Comparison of ENCODE assay signal across 26 mouse cellular contexts in the genomic region with DNA sequence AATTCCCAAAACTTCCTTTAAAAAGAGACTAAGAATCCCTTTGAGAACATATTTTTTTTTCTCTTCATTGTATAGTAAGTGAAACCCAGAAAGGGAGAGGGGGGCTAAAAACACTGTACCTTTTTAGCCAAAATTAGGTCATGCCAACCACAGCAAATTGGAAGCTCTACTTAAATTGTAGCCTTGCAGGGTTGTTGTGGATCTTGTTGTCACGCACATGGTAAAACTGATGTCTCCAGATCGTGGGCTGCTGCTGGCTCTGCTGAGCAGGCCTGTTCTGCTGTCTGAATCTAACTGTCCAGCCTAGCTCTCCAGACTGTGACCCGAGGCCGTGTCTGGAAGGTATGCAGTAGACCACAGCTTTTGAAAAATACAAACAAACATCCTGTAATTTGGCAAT. TPM values are rescaled to one million over a fixed set of nuclear protein-coding genes. Genes with fewer than 3 reads are reported as not detected.
A peak's percentile ranks its signal among the peaks of the same experiment; 100 is the strongest.
DNase-seq lines count a peak whose midpoint lies in the region; ATAC-seq and TF ChIP-seq lines count a peak whose summit lies in the region.
"Had no signal": no experiment of that assay in that cellular context is flagged by ENCODE, and none has a peak within 500 bp of the region (broad histone marks: within the 10 kb centered on the region; RNA-seq: fewer than 3 reads in every experiment).

No protein-coding gene starts in this region.

- H3K36me3 ChIP-seq in heart, embryonic 14.5 days (ENCODE audit: control insufficient read depth, insufficient read depth, low read length) = no peaks in the 10 kb centered on the region
- H3K36me3 ChIP-seq: hindbrain, embryonic 13.5 days; limb, embryonic 13.5 days; lung, embryonic 15.5 days had no signal

- TF ChIP-seq CTCF in gastrocnemius, adult 2 months (IDR thresholded peaks at IDR 0.05) = no peak
- TF ChIP-seq CTCF in left cerebral cortex, adult 2 months (IDR thresholded peaks at IDR 0.05) = no peak

- H3K4me1 ChIP-seq in heart, embryonic 14.5 days (ENCODE audit: control insufficient read depth in 2 of 2, insufficient read depth in 2 of 2, low read length in 2 of 2) = peaks cover 4 to 16% of the 10 kb centered on the region in 2 experiments; a peak in 3 of 4 replicates
- H3K4me1 ChIP-seq: forebrain, embryonic 13.5 days; hindbrain, embryonic 13.5 days had no signal

- H3K27me3 ChIP-seq in heart, embryonic 14.5 days (ENCODE audit: control insufficient read depth, insufficient read depth, low read length) = no peaks in the 10 kb centered on the region
- H3K27me3 ChIP-seq: forebrain, embryonic 13.5 days; hindbrain, embryonic 13.5 days; limb, embryonic 13.5 days; lung, embryonic 15.5 days; Patski had no signal

- 43% methylated on average over 4 of the region's 4 CpGs for WGBS in heart, embryonic 14.5 days

- peak overlapping the region; percentile 30; the same call in 1 of the 2 replicates for H3K9ac ChIP-seq in heart, embryonic 14.5 days (ENCODE audit: low read length)
- H3K9ac ChIP-seq: forebrain, embryonic 13.5 days; hindbrain, embryonic 13.5 days; limb, embryonic 13.5 days; lung, embryonic 15.5 days had no signal

- no peak for DNase-seq in gastrocnemius, adult 2 months
- DNase-seq in gastrocnemius, adult 18-20 months (ENCODE audit: low spot score) = no peak
- DNase-seq in heart, postnatal 4 days = no peak
- no peak for DNase-seq in left cerebral cortex, adult 2 months (ENCODE audit: extremely low spot score in 1 of 2, low spot score in 2 of 2)
- no peak for DNase-seq in left cerebral cortex, postnatal 4 days
- DNase-seq: adrenal gland, postnatal 10 days; cerebellum, adult 18-20 months; cerebellum, postnatal 14 days; gastrocnemius, postnatal 36 days; kidney, adult 9 months; kidney, postnatal 14 days; layer of hippocampus, adult 9-11 months; midbrain, embryonic 14.5 days; retina, postnatal 1 day; right cerebral cortex, postnatal 14 days; thymus, postnatal 4 days had no signal

- no peak overlapping the region; the same call in 1 of the 2 replicates for H3K4me3 ChIP-seq in gastrocnemius, adult 2 months
- H3K4me3 ChIP-seq in heart, embryonic 14.5 days (ENCODE audit: control insufficient read depth in 1 of 2, insufficient read depth in 1 of 2, low read depth in 1 of 2, low read length in 2 of 2) = no peak overlapping the region
- no peak overlapping the region for H3K4me3 ChIP-seq in left cerebral cortex, adult 2 months
- H3K4me3 ChIP-seq: forebrain, embryonic 13.5 days; hindbrain, embryonic 13.5 days; limb, embryonic 13.5 days; lung, embryonic 15.5 days had no signal

- ATAC-seq in heart, embryonic 14.5 days (ENCODE audit: insufficient number of reproducible peaks, insufficient read depth, low FRiP score, low read depth) = no peak
- peak; percentile 9; the same call in 1 of the 2 replicates for ATAC-seq in neutrophil, adult 5-6 weeks (ENCODE audit: extremely low read depth, insufficient number of reproducible peaks, low FRiP score, poor library complexity, severe bottlenecking)
- ATAC-seq: forebrain, embryonic 13.5 days; intestine, embryonic 16.5 days; Patski had no signal

- intact Hi-C loops in gastrocnemius, adult 2 months (cut with DNase I) = no loop called here
- intact Hi-C loops in left cerebral cortex, adult 2 months (cut with DNase I) = no loop called here
- intact Hi-C loops in left cerebral cortex, postnatal 4 days (cut with DNase I) = no loop called here

- peak overlapping the region; percentile 69 for H3K27ac ChIP-seq in gastrocnemius, adult 2 months
- peak overlapping the region; percentile 20 to 67 for H3K27ac ChIP-seq in heart, embryonic 14.5 days (replicated peaks in 1 of 2; ENCODE audit: control insufficient read depth in 1 of 2, insufficient read depth in 1 of 2, low read depth in 2 of 2, low read length in 2 of 2)
- peak overlapping the region; percentile 30; the same call in 1 of the 2 replicates for H3K27ac ChIP-seq in left cerebral cortex, adult 2 months
- H3K27ac ChIP-seq: forebrain, embryonic 13.5 days; hindbrain, embryonic 13.5 days; limb, embryonic 13.5 days; lung, embryonic 15.5 days had no signal

- H3K9me3 ChIP-seq in heart, embryonic 14.5 days (ENCODE audit: control insufficient read depth, low read length) = no peaks in the 10 kb centered on the region
- H3K9me3 ChIP-seq: forebrain, embryonic 13.5 days; hindbrain, embryonic 13.5 days; limb, embryonic 13.5 days; lung, embryonic 15.5 days had no signal

- peak overlapping the region; percentile 40 for H3K4me2 ChIP-seq in heart, embryonic 14.5 days (ENCODE audit: low read length)
- H3K4me2 ChIP-seq: forebrain, embryonic 13.5 days; hindbrain, embryonic 13.5 days; limb, embryonic 13.5 days; liver, embryonic 11.5 days; lung, embryonic 15.5 days had no signal

RNA-seq across cellular contexts. Expression of a gene that starts 40.9 kb away (rescaled TPM):
- total RNA-seq in gastrocnemius, adult 2 months (2021) = 100 to 1,000 TPM; 354 to 497 TPM
- 100 to 1,000 TPM; 431 to 527 TPM for total RNA-seq in gastrocnemius, adult 18-20 months (2021)
- polyA plus RNA-seq in heart, embryonic 14.5 days (2014; fragmentation: Nextera tagmentation; extraction: Ambion mirVana) = 112 and 114 TPM in 2 replicates
- 100 to 1,000 TPM; 108 to 116 TPM for total RNA-seq in heart, postnatal 4 days (2021)
- total RNA-seq in left cerebral cortex, adult 2 months (2021) = 100 to 1,000 TPM; 545 to 647 TPM
- 1,000 to 10,000 TPM; 1,096 to 1,344 TPM for total RNA-seq in left cerebral cortex, postnatal 4 days (2021)
- 517 and 676 TPM in 2 replicates for total RNA-seq in neutrophil, adult 5-6 weeks (2017)
- total RNA-seq: MEL had no signal
- polyA plus RNA-seq: Patski had no signal
